Mouse (Mus musculus) heart, embryonic 14.5 days (tissue): Measurements from ENCODE around the gene Syde2. TPM values are rescaled to one million over a fixed set of nuclear protein-coding genes. Genes with fewer than 3 reads are reported as not detected.
"Not testable (repeated sequence)": the region's sequence is repeated elsewhere in the genome, so short reads cannot be mapped to it uniquely, and the experiment has no call there.

Source experiments
- ATAC-seq: fragments of 200-750 bp; cut with Nextera tagmentation; 2 replicates; pipeline ENCODE4 v1.8.0; 2017; ENCODE audit warnings: low read depth, moderate TSS enrichment; ENCODE audit not compliant: insufficient number of reproducible peaks, insufficient read depth, low FRiP score
- H3K27ac ChIP-seq, 2 experiments: fragments of 200-500 bp in 1 of 2; fragments of 300-500 bp in 1 of 2; sonication (generic) in 1 of 2; replicated peaks in 1 of 2; 2 replicates each; pipeline ENCODE4 v1.5.1; 2012 to 2014; ENCODE audit warnings: low read depth in 2 of 2, low read length in 2 of 2, control low read depth in 1 of 2, mild to moderate bottlenecking in 1 of 2, mixed read lengths in 1 of 2; ENCODE audit not compliant: control insufficient read depth in 1 of 2, insufficient read depth in 1 of 2
- H3K27me3 ChIP-seq: fragments of 300-500 bp; sonication (generic); 2 replicates; pipeline ENCODE4 v1.6.1; 2014; ENCODE audit warnings: mild to moderate bottlenecking, low read length, control low read depth; ENCODE audit not compliant: control insufficient read depth, insufficient read depth
- H3K36me3 ChIP-seq: fragments of 300-500 bp; sonication (generic); 2 replicates; pipeline ENCODE4 v1.6.1; 2014; ENCODE audit warnings: mild to moderate bottlenecking, control low read depth, low read length, mixed read lengths; ENCODE audit not compliant: control insufficient read depth, insufficient read depth
- H3K4me1 ChIP-seq, 2 experiments: fragments of 200-500 bp in 1 of 2; fragments of 300-500 bp in 1 of 2; sonication (generic) in 1 of 2; 2 replicates each; pipeline ENCODE4 v1.6.1; 2012 to 2014; ENCODE audit warnings: low read length in 2 of 2, control low read depth in 1 of 2, mixed read lengths in 1 of 2; ENCODE audit not compliant: control insufficient read depth in 2 of 2, insufficient read depth in 2 of 2
- H3K4me2 ChIP-seq: fragments of 300-500 bp; sonication (generic); 2 replicates; pipeline ENCODE4 v1.6.1; 2014; ENCODE audit warnings: mild to moderate bottlenecking, low read length
- H3K4me3 ChIP-seq, 2 experiments: fragments of 200-500 bp in 1 of 2; fragments of 300-500 bp in 1 of 2; sonication (generic) in 1 of 2; 2 replicates each; pipeline ENCODE4 v1.5.1; 2012 to 2014; ENCODE audit warnings: low read length in 2 of 2, mild to moderate bottlenecking in 2 of 2, control low read depth in 1 of 2, low read depth in 1 of 2, moderate library complexity in 1 of 2; ENCODE audit not compliant: control insufficient read depth in 1 of 2, insufficient read depth in 1 of 2
- H3K9ac ChIP-seq: fragments of 300-500 bp; sonication (generic); 2 replicates; pipeline ENCODE4 v1.6.1; 2014; ENCODE audit warnings: mild to moderate bottlenecking, low read length
- H3K9me3 ChIP-seq: fragments of 300-500 bp; sonication (generic); 2 replicates; pipeline ENCODE4 v1.6.1; 2016; ENCODE audit warnings: low read length, control low read depth; ENCODE audit not compliant: control insufficient read depth
- WGBS: fragments of 180-500 bp; shearing (Covaris S2); extraction: QIAGEN DNeasy Blood & Tissue Kit; methylation state at CpG from one replicate; pipeline ENCODE4 v1.1.7; 2014; 5-methylcytosine and 5-hydroxymethylcytosine counted together
- polyA plus RNA-seq: library from polyadenylated mRNA; unstranded; fragments of >200 nt; fragmentation: Nextera tagmentation; extraction: Ambion mirVana; gene quantifications from 2 replicates; pipeline ENCODE4 v1.2.1, GENCODE M21; 2014

The Syde2 gene
- polyA plus RNA-seq, 1 experiment from 2014 or later = 12.7 TPM

DNA sequence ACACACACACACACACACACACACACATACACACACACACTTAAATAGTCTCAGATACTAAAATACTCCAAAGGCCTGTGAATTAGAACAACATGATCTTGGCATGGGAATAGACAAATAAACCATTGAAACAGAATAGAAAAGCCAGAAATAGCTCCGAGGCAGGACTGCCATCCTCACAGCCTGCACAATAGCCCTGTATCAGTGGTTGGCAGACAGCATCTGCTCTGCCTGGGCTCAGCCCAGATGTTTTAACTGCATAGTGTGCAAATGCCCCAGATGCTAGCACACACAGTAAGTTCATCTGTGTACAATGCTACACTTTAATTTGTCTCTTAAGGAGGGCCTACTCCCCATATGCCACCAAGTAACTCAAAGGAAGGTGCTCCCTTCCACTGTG lies 27.8 kb upstream of the Syde2 start:
- 26% methylated on average over 1 of the region's 1 CpGs for WGBS
- Histone ChIP-seq H3K9ac (no peak overlapping the region), H3K36me3 (no peaks in the 10 kb centered on the region), H3K27me3 (no peaks in the 10 kb centered on the region), H3K9me3 (peaks cover 4% of the 10 kb centered on the region; the same call in 1 of the 2 replicates), H3K4me2 (no peak overlapping the region), H3K4me3 (no peak overlapping the region), H3K4me1 (peaks cover 24 to 28% of the 10 kb centered on the region in 2 experiments), H3K27ac (no peak overlapping the region; a peak in 1 of 4 replicates)
- no peak for ATAC-seq

- H3K9me3 ChIP-seq = peaks cover 3% of the 10 kb centered on the region; the same call in 1 of the 2 replicates
- H3K27me3 ChIP-seq = no peaks in the 10 kb centered on the region
- no peak for ATAC-seq
- H3K9ac ChIP-seq = peak overlapping the region; percentile 56; the same call in 1 of the 2 replicates
- H3K27ac ChIP-seq = peak overlapping the region; percentile 85 to 97
- peaks cover 30 to 39% of the 10 kb centered on the region in 2 experiments for H3K4me1 ChIP-seq
- WGBS = 41% methylated on average over 9 of the region's 9 CpGs
- no peaks in the 10 kb centered on the region for H3K36me3 ChIP-seq
- no peak overlapping the region for H3K4me3 ChIP-seq
- H3K4me2 ChIP-seq = no peak overlapping the region
These were observed 25.3 kb upstream of the Syde2 start for GRCm38 (mm10) chr3:145962411-145962810.

- Histone ChIP-seq H3K9me3 (no peaks in the 10 kb centered on the region), H3K27ac (peak overlapping the region; percentile 85 to 97), H3K9ac (peak overlapping the region; percentile 70), H3K36me3 (no peaks in the 10 kb centered on the region), H3K4me2 (peak overlapping the region; percentile 53), H3K27me3 (no peaks in the 10 kb centered on the region), H3K4me1 (peaks cover 30 to 39% of the 10 kb centered on the region in 2 experiments), H3K4me3 (peak overlapping the region; percentile 15 to 23; a peak in 3 of 4 replicates)
- 0 out of 2 replicates have a peak, but pooled peaks have one; percentile 33 for ATAC-seq
- 12% methylated on average over 31 of the region's 31 CpGs for WGBS
These were observed 24.3 kb upstream of the Syde2 start for GRCm38 (mm10) chr3:145963101-145964017.

DNA sequence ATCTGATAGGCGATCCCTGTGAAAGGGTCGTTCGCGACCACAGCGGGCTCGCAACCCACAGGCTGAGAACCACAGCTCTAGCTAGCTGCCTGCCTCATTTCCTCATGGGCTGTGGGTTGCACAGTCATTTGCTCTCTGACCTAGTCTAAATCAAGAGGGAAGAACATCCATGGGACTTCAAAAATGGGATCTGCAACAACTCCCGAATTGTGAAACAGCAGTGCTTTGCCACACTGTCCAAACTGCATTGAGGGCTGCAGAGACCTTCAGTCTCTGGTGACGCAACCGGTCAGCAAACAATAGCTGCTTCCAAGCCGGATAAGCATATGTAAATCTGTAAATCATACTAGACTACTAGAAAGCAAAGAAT lies 23.7 kb upstream of the Syde2 start:
- WGBS = 13% methylated on average over 10 of the region's 10 CpGs
- ATAC-seq = 0 out of 2 replicates have a peak, but pooled peaks have one; percentile 23
- H3K4me3 ChIP-seq = no peak overlapping the region; a peak in 1 of 4 replicates

DNA sequence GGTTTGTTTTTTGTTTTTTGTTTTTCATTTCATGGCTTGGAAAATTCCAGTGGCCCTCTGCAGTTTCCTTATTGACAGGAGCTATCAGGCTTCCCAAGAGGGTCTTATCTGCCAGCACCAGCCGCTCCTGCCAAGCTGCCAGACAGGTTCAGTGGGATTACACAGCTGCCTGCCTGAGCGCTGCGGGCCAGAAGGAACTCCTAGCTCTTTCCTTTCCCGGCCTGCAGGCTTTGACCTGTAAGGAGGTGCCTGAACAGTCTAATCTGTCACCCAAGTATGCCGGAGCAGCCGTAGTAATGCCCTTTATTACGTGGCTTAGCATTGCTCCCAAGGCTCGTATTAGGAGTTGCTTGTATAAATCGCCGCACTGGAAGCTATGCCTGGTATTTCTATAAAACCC lies 23.2 kb upstream of the Syde2 start:
- peak; percentile 74 for ATAC-seq
- H3K4me3 ChIP-seq = no peak overlapping the region
- under 1% methylated on average over 10 of the region's 10 CpGs for WGBS

More for the DNA sequence above, 23.7 kb upstream of the Syde2 start:
- H3K4me1 ChIP-seq = peaks cover 32 to 39% of the 10 kb centered on the region in 2 experiments
- H3K27ac ChIP-seq = peak overlapping the region; percentile 85 to 97
- no peaks in the 10 kb centered on the region for H3K36me3 ChIP-seq
- no peaks in the 10 kb centered on the region for H3K9me3 ChIP-seq
- peak overlapping the region; percentile 53 for H3K4me2 ChIP-seq
- H3K27me3 ChIP-seq = no peaks in the 10 kb centered on the region
- peak overlapping the region; percentile 70 for H3K9ac ChIP-seq

DNA sequence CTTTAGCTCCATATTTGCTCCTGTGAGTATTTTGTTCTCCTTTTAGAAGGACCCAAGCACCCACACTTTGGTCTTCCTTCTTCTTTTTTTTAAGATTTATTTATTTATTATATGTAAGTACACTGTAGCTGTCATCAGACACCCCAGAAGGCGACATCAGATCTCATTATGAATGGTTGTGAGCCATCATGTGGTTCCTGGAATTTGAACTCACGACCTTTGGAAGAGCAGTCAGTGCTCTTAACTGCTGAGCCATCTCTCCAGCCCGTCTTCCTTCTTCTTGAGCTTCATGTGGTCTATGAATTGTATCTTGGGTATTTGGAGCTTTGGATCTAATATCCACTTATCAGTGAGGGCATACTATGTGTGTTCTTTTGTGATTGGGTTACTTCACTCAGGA lies 22.1 kb upstream of the Syde2 start:
- not testable (repeated sequence) for H3K27me3 ChIP-seq, H3K9ac ChIP-seq, ATAC-seq, H3K9me3 ChIP-seq, H3K36me3 ChIP-seq, H3K4me3 ChIP-seq, H3K4me2 ChIP-seq
- Histone ChIP-seq H3K4me1 (peaks cover 35 to 40% of the 10 kb centered on the region in 2 experiments), H3K27ac (peak overlapping the region; percentile 93 to 97)
- 71% methylated on average over 3 of the region's 3 CpGs for WGBS

More for the DNA sequence above, 23.2 kb upstream of the Syde2 start:
- Histone ChIP-seq H3K9me3 (no peaks in the 10 kb centered on the region), H3K36me3 (no peaks in the 10 kb centered on the region), H3K9ac (peak overlapping the region; percentile 70; the same call in 1 of the 2 replicates), H3K27me3 (no peaks in the 10 kb centered on the region), H3K4me2 (peak overlapping the region; percentile 53), H3K4me1 (peaks cover 35 to 44% of the 10 kb centered on the region in 2 experiments), H3K27ac (peak overlapping the region; percentile 85 to 97)

DNA sequence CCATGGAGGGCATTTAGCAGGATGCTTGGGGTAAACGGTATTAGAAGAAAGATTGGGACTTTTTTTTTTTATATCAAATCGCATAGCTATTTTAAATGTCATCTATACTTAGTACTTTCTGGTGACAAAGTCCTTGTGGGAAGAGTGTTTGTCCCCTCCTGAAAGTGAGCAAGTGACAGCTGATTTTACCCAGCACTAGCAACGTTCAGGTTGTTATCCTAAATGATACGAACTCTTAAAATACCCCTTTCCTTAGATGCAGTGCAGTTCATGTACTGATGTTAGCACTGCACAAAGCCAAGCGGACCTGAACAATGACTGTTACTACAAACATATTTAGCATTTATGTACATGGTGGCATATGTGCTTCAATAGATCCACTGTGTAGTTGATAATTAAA lies 20.9 kb upstream of the Syde2 start:
- peaks cover 37 to 46% of the 10 kb centered on the region in 2 experiments for H3K4me1 ChIP-seq

More for the DNA sequence above, 20.9 kb upstream of the Syde2 start:
- no peaks in the 10 kb centered on the region for H3K36me3 ChIP-seq
- H3K9ac ChIP-seq = no peak overlapping the region
- H3K27ac ChIP-seq = peak overlapping the region; percentile 63 to 89; a peak in 3 of 4 replicates
- 0 out of 2 replicates have a peak, but pooled peaks have one; percentile 2 for ATAC-seq
- H3K27me3 ChIP-seq = no peaks in the 10 kb centered on the region
- WGBS = 27% methylated on average over 5 of the region's 5 CpGs
- no peak overlapping the region for H3K4me3 ChIP-seq
- H3K9me3 ChIP-seq = no peaks in the 10 kb centered on the region
- no peak overlapping the region for H3K4me2 ChIP-seq
